Comparison of ENCODE assay signal across 28 mouse cellular contexts in genomic region chr13:55224364-55224763, GRCm38 (mm10).
"Had no signal": no experiment of that assay in that cellular context is flagged by ENCODE, and none has a peak within 500 bp of the region (broad histone marks: within the 10 kb centered on the region; RNA-seq: fewer than 3 reads in every experiment).

No protein-coding gene starts in this region.

- H3K9me3 ChIP-seq: embryonic facial prominence, embryonic 10.5 days; embryonic facial prominence, embryonic 12.5 days; embryonic facial prominence, embryonic 13.5 days; embryonic facial prominence, embryonic 15.5 days; forebrain, embryonic 10.5 days; forebrain, embryonic 12.5 days; forebrain, embryonic 13.5 days; forebrain, embryonic 15.5 days had no signal

- H3K27me3 ChIP-seq: embryonic facial prominence, embryonic 12.5 days; embryonic facial prominence, embryonic 13.5 days; embryonic facial prominence, embryonic 15.5 days; forebrain, embryonic 12.5 days; forebrain, embryonic 13.5 days; forebrain, embryonic 15.5 days had no signal

- H3K9ac ChIP-seq: embryonic facial prominence, embryonic 12.5 days; embryonic facial prominence, embryonic 13.5 days; embryonic facial prominence, embryonic 15.5 days; forebrain, embryonic 12.5 days; forebrain, embryonic 13.5 days; forebrain, embryonic 15.5 days; forebrain, postnatal 0 days had no signal

- H3K27ac ChIP-seq: embryonic facial prominence, embryonic 10.5 days; embryonic facial prominence, embryonic 12.5 days; embryonic facial prominence, embryonic 13.5 days; embryonic facial prominence, embryonic 15.5 days; forebrain, embryonic 10.5 days; forebrain, embryonic 12.5 days; forebrain, embryonic 13.5 days; forebrain, embryonic 15.5 days; gastrocnemius, adult 2 months had no signal

- H3K4me1 ChIP-seq: embryonic facial prominence, embryonic 10.5 days; embryonic facial prominence, embryonic 12.5 days; embryonic facial prominence, embryonic 13.5 days; embryonic facial prominence, embryonic 15.5 days; forebrain, embryonic 10.5 days; forebrain, embryonic 13.5 days had no signal

- DNase-seq: cerebellum, adult 18-20 months; cerebellum, adult 2 months; cerebellum, adult 8-10 months; cerebellum, adult 9-10 months; cerebellum, adult 9-11 months; cerebellum, postnatal 10 days; cerebellum, postnatal 14 days; cerebellum, postnatal 25 days; cerebellum, postnatal 36 days; embryo, embryonic 11 days; forebrain, postnatal 0 days; gastrocnemius, adult 2 months; gastrocnemius, postnatal 10 days; gastrocnemius, postnatal 14 days; gastrocnemius, postnatal 25 days; gastrocnemius, postnatal 36 days; heart, adult 18-20 months had no signal

- H3K4me3 ChIP-seq: embryonic facial prominence, embryonic 10.5 days; embryonic facial prominence, embryonic 12.5 days; embryonic facial prominence, embryonic 13.5 days; embryonic facial prominence, embryonic 15.5 days; erythroblast, embryonic 14.5 days; forebrain, embryonic 10.5 days; forebrain, embryonic 12.5 days; forebrain, embryonic 13.5 days; forebrain, embryonic 15.5 days; gastrocnemius, adult 2 months had no signal

- ATAC-seq: forebrain, embryonic 13.5 days; forebrain, embryonic 14.5 days; forebrain, embryonic 15.5 days; forebrain, embryonic 16.5 days; forebrain, postnatal 0 days had no signal

- H3K4me2 ChIP-seq: embryonic facial prominence, embryonic 12.5 days; embryonic facial prominence, embryonic 13.5 days; embryonic facial prominence, embryonic 15.5 days; forebrain, embryonic 12.5 days; forebrain, embryonic 13.5 days; forebrain, embryonic 15.5 days had no signal
